Mouse (Mus musculus): ENCODE results near the gene Fbxw9. TPM values are rescaled to one million over a fixed set of nuclear protein-coding genes. Genes with fewer than 3 reads are reported as not detected.

The Fbxw9 gene
- polyA plus RNA-seq, 1 experiment from 2014 or later, result 20.9 TPM

DNA sequence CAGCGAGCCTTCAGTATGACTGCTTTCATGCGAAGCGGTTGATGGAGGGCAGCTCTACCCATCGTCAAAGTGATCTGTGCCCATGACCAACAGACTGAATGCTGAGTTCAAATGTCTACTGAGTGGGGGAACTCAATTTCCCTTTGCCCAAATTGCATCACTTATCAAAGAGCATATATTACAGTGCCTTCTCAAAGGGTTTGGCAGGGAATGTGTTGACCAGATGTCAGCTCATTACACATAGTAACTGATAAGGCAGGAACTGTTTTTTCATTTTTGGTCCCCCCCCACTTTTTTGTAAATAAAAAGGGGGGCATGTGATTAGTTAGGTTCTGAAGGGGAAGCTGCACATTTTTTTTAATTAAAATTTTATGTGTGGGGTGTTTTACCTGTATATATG lies 2.7 kb downstream of the Fbxw9 start:
- H3K4me3 ChIP-seq (ENCODE audit: low read depth, low read length), result no peak overlapping the region
- no peaks in the 10 kb centered on the region for H3K27me3 ChIP-seq (replicated peaks; ENCODE audit: control insufficient read depth, insufficient read depth, low read length)
- no peak overlapping the region for H3K4me2 ChIP-seq (ENCODE audit: low read depth, low read length)
- H3K9ac ChIP-seq (ENCODE audit: low read depth, low read length), result no peak overlapping the region
- DNase-seq (ENCODE audit: low spot score), result no peak
- H3K27ac ChIP-seq (replicated peaks; ENCODE audit: low read depth, low read length), result no peak overlapping the region
- H3K4me1 ChIP-seq (ENCODE audit: control insufficient read depth, insufficient read depth, low read length), result peaks cover 8% of the 10 kb centered on the region
- H3K9me3 ChIP-seq (ENCODE audit: control insufficient read depth, low read length), result no peaks in the 10 kb centered on the region
- H3K36me3 ChIP-seq (ENCODE audit: control insufficient read depth, insufficient read depth, low read length), result peaks cover 30% of the 10 kb centered on the region
- 92% methylated on average over 4 of the region's 4 CpGs for WGBS
- ATAC-seq (ENCODE audit: low read depth), result no peak

DNA sequence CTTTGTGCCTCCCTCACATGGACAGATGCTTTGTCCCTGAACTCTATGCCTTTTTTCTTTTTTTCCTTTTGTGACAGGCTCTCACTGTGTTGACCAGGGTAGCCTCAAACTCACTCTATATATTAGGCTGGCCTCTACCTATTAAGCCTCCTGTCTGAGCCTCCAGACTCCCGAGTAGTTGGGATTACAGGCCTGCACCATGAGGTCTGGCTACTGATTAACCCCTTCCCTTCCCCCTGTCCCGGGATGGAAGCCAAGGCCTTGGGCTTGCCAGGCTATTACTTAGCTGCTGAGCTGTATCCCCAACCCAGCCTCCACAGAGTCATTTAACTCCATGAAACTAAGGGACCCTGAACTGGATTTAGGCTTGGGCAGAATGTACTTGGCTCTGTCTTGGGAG lies 5.4 kb downstream of the Fbxw9 start:
- 31% methylated on average over 2 of the region's 2 CpGs for WGBS
- Histone ChIP-seq H3K4me2 (ENCODE audit: low read depth, low read length) (no peak overlapping the region), H3K27ac (replicated peaks; ENCODE audit: low read depth, low read length) (no peak overlapping the region), H3K9me3 (ENCODE audit: control insufficient read depth, low read length) (no peaks in the 10 kb centered on the region), H3K4me1 (ENCODE audit: control insufficient read depth, insufficient read depth, low read length) (peaks cover 8% of the 10 kb centered on the region), H3K9ac (ENCODE audit: low read depth, low read length) (no peak overlapping the region), H3K27me3 (replicated peaks; ENCODE audit: control insufficient read depth, insufficient read depth, low read length) (no peaks in the 10 kb centered on the region), H3K4me3 (ENCODE audit: low read depth, low read length) (no peak overlapping the region), H3K36me3 (ENCODE audit: control insufficient read depth, insufficient read depth, low read length) (peaks cover 30% of the 10 kb centered on the region)
- ATAC-seq (ENCODE audit: low read depth), result no peak
- no peak for DNase-seq (ENCODE audit: low spot score)

DNA sequence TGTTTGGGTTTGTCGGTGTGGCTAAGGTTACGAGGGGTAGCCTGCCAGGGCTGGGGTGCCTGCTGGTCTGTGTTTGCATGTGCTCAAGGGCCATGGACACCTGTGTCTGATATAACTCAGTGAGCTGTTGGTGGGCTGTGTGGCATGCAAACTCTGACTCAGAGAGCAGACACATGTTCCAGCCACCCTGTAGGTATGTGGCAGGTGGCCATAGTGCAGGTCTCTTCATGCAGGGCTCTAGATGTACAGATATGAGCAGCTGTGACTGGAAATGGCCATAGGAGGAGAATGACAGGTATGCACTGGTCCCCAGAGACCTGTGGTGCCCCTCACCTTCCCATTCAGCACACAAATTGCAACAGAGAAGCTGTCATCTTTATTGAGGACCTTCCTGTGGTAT lies 7.3 kb downstream of the Fbxw9 start:
- ATAC-seq (ENCODE audit: low read depth) (no peak), DNase-seq (ENCODE audit: low spot score) (no peak)
- Histone ChIP-seq H3K27me3 (replicated peaks; ENCODE audit: control insufficient read depth, insufficient read depth, low read length) (no peaks in the 10 kb centered on the region), H3K9ac (ENCODE audit: low read depth, low read length) (no peak overlapping the region), H3K4me2 (ENCODE audit: low read depth, low read length) (no peak overlapping the region), H3K4me3 (ENCODE audit: low read depth, low read length) (no peak overlapping the region), H3K36me3 (ENCODE audit: control insufficient read depth, insufficient read depth, low read length) (peaks cover 30% of the 10 kb centered on the region), H3K9me3 (ENCODE audit: control insufficient read depth, low read length) (no peaks in the 10 kb centered on the region), H3K4me1 (ENCODE audit: control insufficient read depth, insufficient read depth, low read length) (peaks cover 6% of the 10 kb centered on the region), H3K27ac (replicated peaks; ENCODE audit: low read depth, low read length) (no peak overlapping the region)
- 83% methylated on average over 2 of the region's 2 CpGs for WGBS

DNA sequence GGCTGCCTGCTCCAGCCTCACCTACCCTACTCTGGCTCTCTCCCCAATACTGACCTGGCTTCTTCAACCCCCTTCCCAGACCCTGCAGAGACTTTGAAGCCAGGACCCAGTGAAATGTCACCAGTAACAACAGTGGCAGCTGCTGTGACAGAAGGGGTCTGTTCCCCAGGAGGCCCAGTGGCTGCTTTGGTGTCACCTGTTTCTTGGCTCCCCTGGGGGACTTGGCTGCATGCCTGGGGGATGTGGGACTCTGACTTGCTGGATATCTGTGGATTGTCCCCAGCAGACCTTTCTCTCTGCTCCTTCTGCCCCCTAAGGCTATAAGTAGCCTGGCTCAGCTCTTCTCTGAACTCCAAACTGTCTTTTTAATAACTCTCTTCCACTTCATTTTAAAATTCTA lies 8.1 kb downstream of the Fbxw9 start, which contains the start of gene Gm5741:
Gene Gm5741 (minus strand): TSS at position 1 of the 400 bp plus-strand sequence.
- DNase-seq (ENCODE audit: low spot score) (no peak), ATAC-seq (ENCODE audit: low read depth) (no peak)
- Histone ChIP-seq H3K27me3 (replicated peaks; ENCODE audit: control insufficient read depth, insufficient read depth, low read length) (no peaks in the 10 kb centered on the region), H3K9me3 (ENCODE audit: control insufficient read depth, low read length) (no peaks in the 10 kb centered on the region), H3K4me1 (ENCODE audit: control insufficient read depth, insufficient read depth, low read length) (peaks cover 6% of the 10 kb centered on the region), H3K36me3 (ENCODE audit: control insufficient read depth, insufficient read depth, low read length) (peaks cover 30% of the 10 kb centered on the region), H3K9ac (ENCODE audit: low read depth, low read length) (no peak within 1 kb of the TSS), H3K27ac (replicated peaks; ENCODE audit: low read depth, low read length) (no peak within 1 kb of the TSS), H3K4me3 (ENCODE audit: low read depth, low read length) (no peak within 1 kb of the TSS), H3K4me2 (ENCODE audit: low read depth, low read length) (no peak within 1 kb of the TSS)

DNA sequence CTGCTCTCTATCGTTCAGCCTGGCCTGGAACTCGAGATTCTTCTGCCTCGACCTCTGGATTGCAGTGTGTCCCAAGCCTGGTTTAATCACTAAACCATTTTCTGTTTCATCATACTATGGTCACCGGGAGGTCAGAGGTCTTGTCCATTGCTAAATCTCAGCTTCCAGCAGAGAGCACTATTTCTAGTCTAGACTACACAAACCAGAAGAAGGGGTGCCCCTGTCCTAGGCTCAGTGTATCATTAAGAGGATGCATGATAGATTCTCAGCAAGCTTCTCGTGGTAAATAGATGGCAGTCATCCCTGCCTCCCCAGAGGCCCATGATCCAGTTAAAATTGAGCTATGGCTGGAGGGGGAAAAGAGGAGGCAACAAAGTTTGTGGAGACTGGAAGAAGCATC lies 11.2 kb downstream of the Fbxw9 start:
- H3K27me3 ChIP-seq (replicated peaks; ENCODE audit: control insufficient read depth, insufficient read depth, low read length), result no peaks in the 10 kb centered on the region
- H3K27ac ChIP-seq (replicated peaks; ENCODE audit: low read depth, low read length), result peak overlapping the region; percentile 94
- WGBS, result 84% methylated on average over 5 of the region's 5 CpGs
- peak overlapping the region; percentile 85; the same call in 1 of the 2 replicates for H3K9ac ChIP-seq (ENCODE audit: low read depth, low read length)
- no peaks in the 10 kb centered on the region for H3K9me3 ChIP-seq (ENCODE audit: control insufficient read depth, low read length)
- peak overlapping the region; percentile 65 for H3K4me2 ChIP-seq (ENCODE audit: low read depth, low read length)
- H3K4me3 ChIP-seq (ENCODE audit: low read depth, low read length), result peak overlapping the region; percentile 87
- peaks cover 6% of the 10 kb centered on the region for H3K4me1 ChIP-seq (ENCODE audit: control insufficient read depth, insufficient read depth, low read length)
- DNase-seq (ENCODE audit: low spot score) (no peak), ATAC-seq (ENCODE audit: low read depth) (no peak)
- H3K36me3 ChIP-seq (ENCODE audit: control insufficient read depth, insufficient read depth, low read length), result peaks cover 41% of the 10 kb centered on the region

DNA sequence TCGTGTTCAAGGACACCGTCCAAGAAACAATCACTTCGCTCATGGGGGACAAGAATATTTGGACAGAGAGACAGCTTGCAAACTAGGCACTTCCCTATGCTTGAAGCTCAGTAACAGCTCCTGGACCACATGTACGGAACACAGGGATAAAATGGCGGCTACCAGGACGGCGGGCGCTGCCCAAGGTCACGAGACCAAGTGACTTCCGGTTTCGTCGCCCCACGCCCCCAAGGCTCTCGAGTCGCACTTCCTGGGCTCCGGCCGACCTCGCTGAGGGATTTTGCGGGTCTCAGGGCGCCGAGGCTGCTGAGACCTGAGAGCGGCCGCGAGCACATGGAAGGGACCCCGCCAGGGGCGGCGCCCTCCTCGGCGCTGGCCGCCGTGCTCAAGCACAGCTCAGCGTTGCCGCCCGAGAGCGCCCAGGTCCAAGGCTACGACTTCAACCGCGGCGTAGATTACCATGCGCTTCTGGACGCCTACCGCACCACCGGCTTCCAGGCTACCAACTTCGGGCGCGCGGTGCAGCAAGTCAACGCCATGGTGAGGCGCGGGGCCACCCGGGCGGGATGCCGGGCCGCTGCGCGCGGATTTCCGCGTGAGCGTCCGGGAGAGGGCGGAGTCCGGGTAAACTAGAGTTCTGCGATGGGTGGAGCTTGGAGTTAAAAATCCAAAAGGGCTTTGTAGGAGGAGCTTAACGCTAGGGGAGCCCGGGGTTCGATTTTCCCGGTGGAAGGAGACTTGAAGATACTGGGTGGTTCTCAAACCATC lies 11.8 kb downstream of the Fbxw9 start, which contains the start of gene Dhps:
Gene Dhps (plus strand): TSS at position 244 of the 768 bp plus-strand sequence.
- Histone ChIP-seq H3K4me2 (ENCODE audit: low read depth, low read length) (peak within 1 kb of the TSS; percentile 65), H3K27me3 (replicated peaks; ENCODE audit: control insufficient read depth, insufficient read depth, low read length) (no peaks in the 10 kb centered on the region), H3K36me3 (ENCODE audit: control insufficient read depth, insufficient read depth, low read length) (peaks cover 41% of the 10 kb centered on the region), H3K4me3 (ENCODE audit: low read depth, low read length) (peak within 1 kb of the TSS; percentile 87), H3K9me3 (ENCODE audit: control insufficient read depth, low read length) (no peaks in the 10 kb centered on the region), H3K4me1 (ENCODE audit: control insufficient read depth, insufficient read depth, low read length) (peaks cover 6% of the 10 kb centered on the region), H3K27ac (replicated peaks; ENCODE audit: low read depth, low read length) (peak within 1 kb of the TSS; percentile 94), H3K9ac (ENCODE audit: low read depth, low read length) (peak within 1 kb of the TSS; percentile 85)
- ATAC-seq (ENCODE audit: low read depth) (peak; percentile 94), DNase-seq (ENCODE audit: low spot score) (peak; percentile 97)
- under 1% methylated on average over 55 of the region's 68 CpGs for WGBS

DNA sequence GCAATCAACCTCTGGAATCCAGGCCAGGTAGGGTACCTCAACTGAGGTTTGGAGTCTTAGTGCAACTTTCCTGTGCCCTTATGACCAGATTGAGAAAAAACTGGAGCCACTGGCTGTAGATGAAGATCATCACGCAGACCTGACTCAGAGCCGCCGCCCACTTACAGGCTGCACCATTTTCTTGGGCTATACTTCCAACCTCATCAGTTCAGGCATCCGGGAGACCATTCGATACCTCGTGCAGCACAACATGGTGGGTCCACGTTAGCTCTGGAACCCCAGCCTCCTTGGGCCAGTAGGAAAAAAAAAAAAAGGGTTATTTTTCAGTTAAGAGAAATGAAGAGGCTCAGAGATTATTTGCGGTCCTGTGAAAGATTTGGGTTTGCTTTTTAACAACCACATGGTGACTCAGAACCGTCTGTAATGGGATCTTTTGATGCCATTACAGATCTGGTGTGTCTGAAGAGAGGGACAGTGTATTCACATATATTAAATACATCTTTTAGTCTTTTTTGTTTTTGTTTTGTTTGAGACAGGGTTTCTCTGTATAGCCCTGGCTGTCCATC lies 12.6 kb downstream of the Fbxw9 start:
- no peak for DNase-seq (ENCODE audit: low spot score)
- H3K4me1 ChIP-seq (ENCODE audit: control insufficient read depth, insufficient read depth, low read length), result peaks cover 6% of the 10 kb centered on the region
- H3K27me3 ChIP-seq (replicated peaks; ENCODE audit: control insufficient read depth, insufficient read depth, low read length), result no peaks in the 10 kb centered on the region
- peaks cover 38% of the 10 kb centered on the region for H3K36me3 ChIP-seq (ENCODE audit: control insufficient read depth, insufficient read depth, low read length)
- peak overlapping the region; percentile 65 for H3K4me2 ChIP-seq (ENCODE audit: low read depth, low read length)
- H3K9ac ChIP-seq (ENCODE audit: low read depth, low read length), result peak overlapping the region; percentile 85
- WGBS, result 34% methylated on average over 9 of the region's 9 CpGs
- ATAC-seq (ENCODE audit: low read depth), result no peak
- peak overlapping the region; percentile 87 for H3K4me3 ChIP-seq (ENCODE audit: low read depth, low read length)
- no peaks in the 10 kb centered on the region for H3K9me3 ChIP-seq (ENCODE audit: control insufficient read depth, low read length)
- peak overlapping the region; percentile 94 for H3K27ac ChIP-seq (replicated peaks; ENCODE audit: low read depth, low read length)

DNA sequence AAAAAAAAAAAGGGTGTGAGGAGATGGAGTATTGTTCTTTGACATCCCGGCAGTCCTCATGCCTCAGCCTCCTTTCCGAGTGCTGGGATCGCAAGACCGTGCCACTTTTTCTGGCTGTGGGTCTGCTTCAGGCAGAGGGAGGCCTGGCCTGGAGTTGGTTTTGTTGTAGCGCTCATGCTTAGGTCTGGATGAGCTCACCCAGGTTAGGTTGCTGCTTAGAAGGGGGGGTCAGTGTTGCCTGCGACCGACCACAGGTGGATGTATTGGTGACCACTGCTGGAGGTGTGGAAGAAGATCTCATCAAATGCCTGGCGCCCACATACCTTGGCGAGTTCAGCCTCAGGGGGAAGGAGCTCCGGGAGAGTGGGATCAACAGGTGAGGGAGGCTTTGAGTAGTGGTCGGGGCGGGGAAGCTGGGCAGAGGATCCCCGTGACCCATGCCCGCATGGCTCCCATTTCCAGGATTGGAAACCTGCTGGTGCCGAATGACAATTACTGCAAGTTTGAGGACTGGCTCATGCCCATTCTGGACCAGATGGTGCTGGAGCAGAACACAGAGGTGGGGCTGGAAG lies 13.3 kb downstream of the Fbxw9 start:
- H3K4me2 ChIP-seq (ENCODE audit: low read depth, low read length), result no peak overlapping the region
- no peaks in the 10 kb centered on the region for H3K27me3 ChIP-seq (replicated peaks; ENCODE audit: control insufficient read depth, insufficient read depth, low read length)
- no peak overlapping the region for H3K9ac ChIP-seq (ENCODE audit: low read depth, low read length)
- H3K4me3 ChIP-seq (ENCODE audit: low read depth, low read length), result no peak overlapping the region
- no peaks in the 10 kb centered on the region for H3K9me3 ChIP-seq (ENCODE audit: control insufficient read depth, low read length)
- DNase-seq (ENCODE audit: low spot score) (no peak), ATAC-seq (ENCODE audit: low read depth) (no peak)
- no peak overlapping the region for H3K27ac ChIP-seq (replicated peaks; ENCODE audit: low read depth, low read length)
- peaks cover 42% of the 10 kb centered on the region for H3K36me3 ChIP-seq (ENCODE audit: control insufficient read depth, insufficient read depth, low read length)
- H3K4me1 ChIP-seq (ENCODE audit: control insufficient read depth, insufficient read depth, low read length), result peaks cover 6% of the 10 kb centered on the region
- WGBS, result 90% methylated on average over 15 of the region's 15 CpGs
